Mouse (Mus musculus): ENCODE data around the gene Zfp729b.

GRCm38 (mm10) chr13:67609066-67609876, at the start of gene Zfp729b:
- TF ChIP-seq CTCF (IDR thresholded peaks at IDR 0.05; ENCODE audit: low read depth, low read length) (peak; percentile 34; the same call in 1 of the 2 replicates), POLR2A (IDR thresholded peaks at IDR 0.05; ENCODE audit: borderline replicate concordance, low read depth, low read length) (no peak)

Measured in bone marrow macrophage, adult 2 months (primary cell).